Mouse (Mus musculus): ENCODE data around the gene Plekhg5. TPM values are rescaled to one million over a fixed set of nuclear protein-coding genes. Genes with fewer than 3 reads are reported as not detected.

Plekhg5 gene
- 46.7 and 49.9 TPM in 2 replicates for polyA plus RNA-seq (2012; rRNA removed)

GRCm38 (mm10) chr4:152072121-152072601 is at the start of gene Plekhg5:
TSS of gene Plekhg5 (plus strand) at chr4:152072498.
- DNase-seq: peak; percentile 61
- 15% methylated on average over 10 of the region's 10 CpGs for WGBS

DNA sequence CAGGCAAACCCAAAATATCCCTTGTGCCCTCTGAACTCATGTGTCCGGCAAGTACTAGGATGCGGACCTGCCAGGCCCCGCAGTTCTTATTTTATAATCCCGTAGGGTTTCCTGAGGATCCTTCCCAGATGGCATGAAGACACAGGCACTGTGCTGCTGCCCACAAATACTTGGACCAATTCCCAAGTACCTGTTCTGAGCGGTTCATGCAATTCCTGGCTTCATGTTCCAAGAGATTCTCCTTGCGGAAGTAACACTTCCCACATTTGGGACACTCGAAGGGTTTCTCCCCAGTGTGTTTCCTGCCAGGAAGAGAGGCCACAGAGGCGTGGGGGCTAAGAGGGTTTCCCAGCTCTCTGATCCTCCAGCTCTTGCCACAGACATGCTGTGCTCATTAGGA is 49.8 kb upstream of the Plekhg5 start:
- WGBS: 49% methylated on average over 8 of the region's 8 CpGs
- Histone ChIP-seq H3K4me1 (ENCODE audit: control insufficient read depth, insufficient read depth, low read length) (peaks cover 13% of the 10 kb centered on the region), H3K4me3 (replicated peaks; ENCODE audit: extremely low read depth, low read depth, low read length) (no peak overlapping the region)
- no peak for DNase-seq
- no peak for TF ChIP-seq POLR2A (IDR thresholded peaks at IDR 0.05; ENCODE audit: borderline replicate concordance, extremely low read depth, low read depth, low read length)
- TF ChIP-seq CTCF (IDR thresholded peaks at IDR 0.05; ENCODE audit: insufficient read depth, low read length): no peak

More at GRCm38 (mm10) chr4:152072121-152072601, at the start of gene Plekhg5:
- TF ChIP-seq CTCF (IDR thresholded peaks at IDR 0.05; ENCODE audit: insufficient read depth, low read length) (no peak), POLR2A (IDR thresholded peaks at IDR 0.05; ENCODE audit: borderline replicate concordance, extremely low read depth, low read depth, low read length) (no peak)
- Histone ChIP-seq H3K4me3 (replicated peaks; ENCODE audit: extremely low read depth, low read depth, low read length) (no peak within 1 kb of the TSS), H3K4me1 (ENCODE audit: control insufficient read depth, insufficient read depth, low read length) (0 out of 2 replicates have a peak, but pooled peaks cover 2% of the 10 kb centered on the region)

- no peak overlapping the region for H3K4me3 ChIP-seq (replicated peaks; ENCODE audit: extremely low read depth, low read depth, low read length)
- H3K4me1 ChIP-seq (ENCODE audit: control insufficient read depth, insufficient read depth, low read length): peaks cover 16% of the 10 kb centered on the region
- TF ChIP-seq POLR2A (IDR thresholded peaks at IDR 0.05; ENCODE audit: borderline replicate concordance, extremely low read depth, low read depth, low read length) (no peak), CTCF (IDR thresholded peaks at IDR 0.05; ENCODE audit: insufficient read depth, low read length) (no peak)
- WGBS: 80% methylated on average over 11 of the region's 11 CpGs
- DNase-seq: no peak
These were observed 47.8 kb upstream of the Plekhg5 start for GRCm38 (mm10) chr4:152024525-152024924.

DNA sequence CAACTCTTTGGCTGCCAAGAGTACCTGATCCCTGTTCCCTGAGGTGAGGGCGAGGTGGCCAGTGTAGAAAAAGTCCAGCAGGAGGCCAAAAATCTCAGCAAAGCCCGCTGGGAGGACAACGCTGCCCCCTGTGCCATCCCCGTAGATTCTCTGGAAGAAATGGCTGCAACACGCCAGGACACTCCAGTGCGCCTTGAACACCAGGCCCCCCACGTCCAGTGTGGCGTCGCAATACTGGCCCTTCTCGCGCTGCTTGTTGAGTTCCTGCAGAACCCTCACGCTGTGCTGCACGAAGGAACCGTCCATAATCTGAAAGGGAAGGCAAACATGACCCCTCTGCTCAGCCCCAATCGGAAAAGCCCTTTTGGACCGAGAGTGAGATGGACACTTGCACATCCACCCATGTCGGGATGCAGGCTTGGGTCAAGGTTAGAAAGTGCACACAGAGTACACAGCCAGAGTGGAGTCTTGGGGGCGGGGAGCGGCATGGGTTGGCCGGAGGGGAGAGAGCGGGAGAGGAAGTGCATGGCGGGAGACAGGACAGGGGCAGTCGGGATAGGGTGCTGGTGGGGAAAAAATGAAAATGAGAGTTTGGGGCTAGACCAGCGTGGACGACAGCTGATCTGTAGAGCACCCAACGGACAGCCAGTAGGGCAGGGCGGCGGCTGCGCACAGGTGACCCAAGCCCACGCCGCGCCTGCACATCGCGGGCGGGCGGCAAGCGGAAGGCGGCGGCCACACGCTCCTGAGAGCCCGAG is 45.4 kb upstream of the Plekhg5 start:
- TF ChIP-seq POLR2A (IDR thresholded peaks at IDR 0.05; ENCODE audit: borderline replicate concordance, extremely low read depth, low read depth, low read length) (no peak), CTCF (IDR thresholded peaks at IDR 0.05; ENCODE audit: insufficient read depth, low read length) (no peak)
- WGBS: 3% methylated on average over 41 of the region's 41 CpGs
- Histone ChIP-seq H3K4me3 (replicated peaks; ENCODE audit: extremely low read depth, low read depth, low read length) (peak overlapping the region; percentile 75), H3K4me1 (ENCODE audit: control insufficient read depth, insufficient read depth, low read length) (peaks cover 16% of the 10 kb centered on the region)
- peak; percentile 34 for DNase-seq

DNA sequence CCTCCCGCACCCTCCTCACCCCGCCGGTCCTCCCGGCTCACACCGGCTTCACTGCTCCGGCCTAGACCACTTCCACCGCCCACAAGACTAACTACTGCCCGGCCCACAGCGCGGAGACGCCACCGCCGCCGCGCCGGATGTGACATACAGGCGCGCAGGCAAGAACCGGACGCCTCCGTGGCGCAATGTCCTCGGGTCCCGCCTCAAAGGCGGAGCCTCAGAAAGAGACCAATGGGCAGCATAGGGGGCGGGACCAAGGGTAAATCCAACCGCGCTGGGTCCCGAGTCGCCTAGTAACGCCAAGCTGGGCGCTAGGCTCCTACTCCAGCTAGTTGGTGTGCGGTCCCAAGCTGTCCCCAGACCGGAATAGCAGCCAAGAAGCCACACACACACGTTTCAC is 44.8 kb upstream of the Plekhg5 start, which contains the start of gene Zbtb48:
TSS of gene Zbtb48 (minus strand) at position 148 of the 400 bp plus-strand sequence.
- peaks cover 16% of the 10 kb centered on the region for H3K4me1 ChIP-seq (ENCODE audit: control insufficient read depth, insufficient read depth, low read length)
- H3K4me3 ChIP-seq (replicated peaks; ENCODE audit: extremely low read depth, low read depth, low read length): peak within 1 kb of the TSS; percentile 75
- 0% methylated on average over 35 of the region's 35 CpGs for WGBS
- peak; percentile 96 for DNase-seq
- TF ChIP-seq CTCF (IDR thresholded peaks at IDR 0.05; ENCODE audit: insufficient read depth, low read length) (no peak), POLR2A (IDR thresholded peaks at IDR 0.05; ENCODE audit: borderline replicate concordance, extremely low read depth, low read depth, low read length) (peak; percentile 83)

DNA sequence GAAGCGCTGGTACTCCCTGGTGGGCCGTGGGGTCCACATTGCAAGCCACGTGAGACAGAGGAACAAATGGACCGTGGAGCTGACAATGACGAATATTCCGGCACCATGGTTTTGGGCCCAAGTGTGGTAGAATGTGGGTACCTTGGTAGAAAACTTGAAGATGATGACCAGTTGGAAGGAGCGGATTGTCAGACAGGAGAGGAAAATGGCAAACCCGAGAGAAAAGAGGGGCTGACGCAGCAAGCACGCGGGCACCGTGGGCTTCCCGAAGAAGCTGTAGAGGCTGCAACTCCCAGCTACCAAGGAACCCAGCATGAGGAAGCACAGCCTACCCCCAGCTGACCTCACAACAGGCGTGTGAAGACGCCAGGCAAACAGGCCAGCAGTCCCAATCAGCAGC is 43.8 kb upstream of the Plekhg5 start:
- 64% methylated on average over 15 of the region's 15 CpGs for WGBS
- peaks cover 16% of the 10 kb centered on the region for H3K4me1 ChIP-seq (ENCODE audit: control insufficient read depth, insufficient read depth, low read length)
- TF ChIP-seq POLR2A (IDR thresholded peaks at IDR 0.05; ENCODE audit: borderline replicate concordance, extremely low read depth, low read depth, low read length): no peak
- no peak for TF ChIP-seq CTCF (IDR thresholded peaks at IDR 0.05; ENCODE audit: insufficient read depth, low read length)
- H3K4me3 ChIP-seq (replicated peaks; ENCODE audit: extremely low read depth, low read depth, low read length): no peak overlapping the region
- no peak for DNase-seq

- no peak for DNase-seq
- Histone ChIP-seq H3K4me1 (ENCODE audit: control insufficient read depth, insufficient read depth, low read length) (peaks cover 16% of the 10 kb centered on the region), H3K4me3 (replicated peaks; ENCODE audit: extremely low read depth, low read depth, low read length) (no peak overlapping the region)
- 47% methylated on average over 5 of the region's 5 CpGs for WGBS
- TF ChIP-seq CTCF (IDR thresholded peaks at IDR 0.05; ENCODE audit: insufficient read depth, low read length): peak; percentile 21; the same call in 1 of the 2 replicates
- TF ChIP-seq POLR2A (IDR thresholded peaks at IDR 0.05; ENCODE audit: borderline replicate concordance, extremely low read depth, low read depth, low read length): no peak
These were observed 43.2 kb upstream of the Plekhg5 start for GRCm38 (mm10) chr4:152029087-152029486.

DNA sequence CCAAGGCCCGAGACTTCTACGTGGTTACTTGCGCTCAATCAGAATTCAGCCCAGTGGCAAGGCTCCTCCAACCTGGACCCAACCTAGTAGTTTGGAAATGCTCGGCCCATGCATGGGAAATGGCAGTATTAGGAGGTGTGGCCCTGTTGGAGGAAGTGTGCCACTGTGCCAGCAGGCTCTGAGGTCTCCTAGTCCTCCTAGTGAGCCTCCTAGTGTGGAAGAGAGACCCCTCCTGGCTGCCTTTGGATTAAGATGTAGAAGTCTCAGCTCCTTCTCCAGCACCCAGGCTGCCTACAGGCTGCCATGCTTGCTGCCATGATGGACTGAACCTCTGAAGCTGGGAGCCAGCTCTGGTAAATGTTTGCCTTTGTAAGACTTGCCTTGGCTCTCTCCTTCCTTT is 42.3 kb upstream of the Plekhg5 start:
- Histone ChIP-seq H3K4me1 (ENCODE audit: control insufficient read depth, insufficient read depth, low read length) (peaks cover 14% of the 10 kb centered on the region), H3K4me3 (replicated peaks; ENCODE audit: extremely low read depth, low read depth, low read length) (no peak overlapping the region)
- no peak for DNase-seq
- WGBS: 68% methylated on average over 4 of the region's 4 CpGs
- TF ChIP-seq CTCF (IDR thresholded peaks at IDR 0.05; ENCODE audit: insufficient read depth, low read length) (peak; percentile 21; the same call in 1 of the 2 replicates), POLR2A (IDR thresholded peaks at IDR 0.05; ENCODE audit: borderline replicate concordance, extremely low read depth, low read depth, low read length) (no peak)

- no peak overlapping the region for H3K4me3 ChIP-seq (replicated peaks; ENCODE audit: extremely low read depth, low read depth, low read length)
- 90% methylated on average over 13 of the region's 13 CpGs for WGBS
- no peak for DNase-seq
- TF ChIP-seq CTCF (IDR thresholded peaks at IDR 0.05; ENCODE audit: insufficient read depth, low read length) (no peak), POLR2A (IDR thresholded peaks at IDR 0.05; ENCODE audit: borderline replicate concordance, extremely low read depth, low read depth, low read length) (no peak)
- peaks cover 2% of the 10 kb centered on the region; the same call in 1 of the 2 replicates for H3K4me1 ChIP-seq (ENCODE audit: control insufficient read depth, insufficient read depth, low read length)
These were observed 39.4 kb upstream of the Plekhg5 start for GRCm38 (mm10) chr4:152032922-152033321.
